Mouse (Mus musculus): Measurements from ENCODE around the gene Ms4a14.
"Not testable (repeated sequence)": the region's sequence is repeated elsewhere in the genome, so short reads cannot be mapped to it uniquely, and the experiment has no call there.

The Ms4a14 gene

GRCm38 (mm10) chr19:11262932-11263331 lies 51.3 kb downstream of the Ms4a14 start:
- not testable (repeated sequence) for DNase-seq

- no peak for DNase-seq
Measured at GRCm38 (mm10) chr19:11261522-11261921, 52.7 kb downstream of the Ms4a14 start.

All from cerebellum, postnatal 14 days (tissue).